Mouse (Mus musculus): ENCODE measurements at regions not wholly inside any gene's neighbourhood (a gene's known extent, or its start where the extent isn't known, plus 50 kb on each side); places are given as distances from the start of the nearest gene placed in this dataset.
A peak's percentile ranks its signal among the peaks of the same experiment; 100 is the strongest.
"Not testable (repeated sequence)": the region's sequence is repeated elsewhere in the genome, so short reads cannot be mapped to it uniquely, and the experiment has no call there.

- DNase-seq: no peak
These were observed 286.0 kb upstream of the Pcdh17 start for GRCm38 (mm10) chr14:84157412-84157811.

DNA sequence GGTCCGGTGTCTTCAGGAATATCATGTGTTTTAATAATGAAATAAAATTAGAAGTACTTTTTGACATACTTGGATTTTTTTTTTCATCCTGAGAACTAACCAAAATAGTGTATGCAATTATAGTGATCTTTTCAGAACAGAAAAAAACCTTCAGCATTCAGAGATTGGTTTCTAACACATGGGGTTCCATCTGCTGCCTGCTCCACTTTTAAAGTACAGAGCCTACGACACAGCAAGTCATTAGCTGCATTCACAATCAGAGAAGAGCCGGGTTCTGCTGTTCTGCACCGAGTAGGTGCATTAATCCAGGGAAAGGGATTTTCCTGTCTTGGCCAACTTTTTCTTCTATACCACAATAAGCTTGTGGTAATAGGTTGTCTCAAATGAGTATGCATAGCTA lies 267.9 kb upstream of the Pcdh17 start:
- DNase-seq: peak; percentile 13

GRCm38 (mm10) chr14:84210949-84211348 lies 232.4 kb upstream of the Pcdh17 start:
- DNase-seq: no peak

- DNase-seq: no peak
These were observed 220.4 kb upstream of the Pcdh17 start for GRCm38 (mm10) chr14:84222996-84223395.

GRCm38 (mm10) chr14:84223924-84224323 lies 219.4 kb upstream of the Pcdh17 start:
- no peak for DNase-seq

DNA sequence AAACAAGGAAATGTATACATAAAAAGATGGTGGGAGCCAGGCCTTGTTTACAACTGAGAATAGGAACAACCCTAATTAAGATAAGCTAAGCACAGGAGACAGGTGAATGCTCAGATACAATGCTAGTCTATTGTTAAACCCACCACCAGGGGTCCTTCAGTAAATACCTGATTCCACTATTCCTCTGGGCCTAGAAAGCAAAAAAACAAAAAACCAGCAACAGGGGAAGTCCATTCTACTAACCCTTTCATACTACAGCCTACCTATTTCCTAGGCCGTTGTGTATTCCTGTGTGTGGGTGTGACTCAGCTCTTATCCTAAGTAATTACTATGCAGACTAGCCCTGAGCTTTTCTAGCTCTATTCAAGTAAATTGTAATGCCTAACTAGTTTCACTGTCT lies 195.4 kb upstream of the Pcdh17 start:
- not testable (repeated sequence) for DNase-seq

- DNase-seq: no peak
These were observed 190.8 kb upstream of the Pcdh17 start for GRCm38 (mm10) chr14:84252583-84252982.

GRCm38 (mm10) chr14:84257671-84258070 lies 185.7 kb upstream of the Pcdh17 start:
- DNase-seq: no peak

DNA sequence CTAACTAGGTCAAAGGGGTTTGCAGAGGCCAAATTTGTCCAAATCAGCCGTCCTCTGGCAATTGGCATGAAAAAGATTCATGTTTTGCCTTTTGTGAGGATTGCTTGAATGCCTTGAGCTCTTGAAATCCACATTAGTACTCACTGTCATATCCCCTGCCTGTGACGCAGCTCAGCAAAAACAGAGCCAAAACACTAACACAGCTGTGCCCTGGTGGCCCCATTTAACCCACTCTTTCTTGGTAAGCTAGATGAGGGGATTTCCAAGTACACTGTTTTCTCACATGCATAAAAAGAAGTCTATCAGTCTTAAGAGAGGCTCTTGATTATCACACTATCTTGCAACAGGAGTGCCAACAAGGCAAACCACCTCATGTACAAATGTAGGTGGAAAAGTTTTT lies 184.7 kb upstream of the Pcdh17 start:
- DNase-seq: no peak

DNA sequence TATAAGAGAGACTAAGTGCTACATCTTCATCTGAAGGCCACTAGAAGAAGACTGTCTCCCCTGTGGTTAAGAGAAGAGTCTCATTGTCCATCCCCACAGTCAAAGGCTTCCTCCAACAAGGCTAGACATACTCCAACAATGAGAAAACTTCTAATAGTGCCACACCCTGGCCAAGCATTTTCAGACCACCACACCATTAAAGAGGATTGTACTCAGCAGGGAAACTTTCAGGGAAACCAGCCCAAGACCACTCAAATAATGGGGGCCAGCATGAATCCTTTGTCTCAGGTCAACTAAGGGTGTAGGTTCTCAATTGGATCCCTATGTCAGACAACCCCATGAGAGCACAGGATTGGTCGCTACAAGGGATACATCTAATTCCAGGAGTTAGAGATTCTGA lies 179.4 kb upstream of the Pcdh17 start:
- no peak for DNase-seq

DNA sequence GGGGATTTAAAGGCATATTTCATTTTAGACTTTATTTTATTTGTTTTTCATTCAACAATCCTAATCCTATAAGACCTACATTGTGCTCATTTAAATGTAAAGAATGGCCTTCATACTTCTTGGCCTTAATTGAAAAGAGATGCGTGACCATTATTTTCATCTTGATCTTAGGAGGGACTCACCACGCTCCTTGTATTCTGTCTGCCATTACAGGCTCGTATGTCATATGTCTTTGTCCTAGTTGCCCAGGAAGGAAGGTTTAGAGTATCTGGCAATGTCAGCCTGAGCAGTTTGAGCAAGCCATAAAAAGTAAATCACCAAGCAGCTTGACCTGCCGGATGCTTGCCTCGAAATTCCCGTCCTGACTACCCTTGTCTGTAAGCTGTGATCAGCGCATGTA lies 177.1 kb upstream of the Pcdh17 start:
- DNase-seq: no peak

DNA sequence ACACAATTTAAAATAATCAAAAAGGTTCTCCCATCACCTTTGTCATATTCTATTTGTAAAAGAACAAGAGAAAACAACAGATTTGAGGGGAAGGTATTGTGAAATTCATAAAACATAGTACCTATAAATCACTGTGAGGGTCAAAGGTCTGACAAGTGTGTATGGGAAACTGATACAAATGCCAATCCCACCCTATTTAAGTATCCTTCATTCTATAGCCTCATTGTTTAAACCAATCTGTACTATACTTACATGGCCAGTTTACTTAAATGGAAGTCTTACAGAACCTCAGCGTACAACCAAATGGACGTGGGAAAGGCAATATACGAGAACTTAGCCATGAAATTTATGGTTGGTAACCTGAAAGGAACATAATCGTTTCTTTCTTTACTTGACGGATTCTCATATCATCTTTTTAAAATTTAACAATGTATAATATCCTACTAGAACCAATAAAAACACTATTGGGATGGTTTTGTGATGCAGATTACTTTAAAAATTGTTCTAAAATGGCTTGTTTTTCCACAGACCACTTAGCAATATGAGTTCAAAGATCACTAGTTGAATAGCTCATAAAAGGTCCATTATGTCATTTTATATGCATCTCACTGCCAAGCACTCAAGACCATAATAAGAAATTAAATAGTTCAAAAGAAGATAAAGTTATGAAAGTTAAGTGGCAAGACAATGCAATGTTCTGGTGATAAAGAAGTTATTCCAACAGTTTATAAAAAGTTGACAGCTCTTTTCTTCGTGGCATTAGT lies 159.7 kb upstream of the Pcdh17 start:
- DNase-seq: no peak

DNA sequence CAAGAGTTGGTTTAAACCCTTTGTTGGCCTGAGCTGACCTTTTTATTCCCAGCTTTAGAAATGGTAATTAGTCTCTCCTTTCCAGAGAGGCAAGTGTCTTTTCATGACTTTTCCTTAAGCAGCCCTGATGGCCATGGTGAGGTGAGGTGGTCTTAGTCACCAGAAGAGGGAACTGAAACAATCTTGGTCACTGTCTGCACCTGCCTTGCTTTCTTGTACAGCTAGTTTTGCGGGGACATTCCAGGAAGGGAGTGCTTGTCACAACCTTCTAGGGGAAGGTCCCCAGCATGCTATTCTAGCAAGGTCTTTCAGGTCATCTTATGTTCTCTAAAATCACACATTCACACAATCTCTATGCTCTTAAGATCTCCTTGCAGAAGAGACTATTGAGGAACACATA lies 122.6 kb upstream of the Pcdh17 start:
- DNase-seq: no peak

- no peak for DNase-seq
These were observed 103.8 kb upstream of the Pcdh17 start for GRCm38 (mm10) chr14:84339604-84340003.
